Mouse (Mus musculus): ENCODE measurements around the gene Isl1.

- TF ChIP-seq CTCF (IDR thresholded peaks at IDR 0.05; ENCODE audit: low read depth, low read length), result no peak
- TF ChIP-seq POLR2A (IDR thresholded peaks at IDR 0.05; ENCODE audit: borderline replicate concordance, low read depth, low read length), result no peak
Measured at GRCm38 (mm10) chr13:116298641-116299170, 10.8 kb downstream of the Isl1 start.
